Mouse (Mus musculus): ENCODE measurements around the gene Cd164l2.

- TF ChIP-seq POLR2A (IDR thresholded peaks at IDR 0.05; ENCODE audit: insufficient read depth, low read depth, low read length) (no peak), CTCF (IDR thresholded peaks at IDR 0.05; ENCODE audit: insufficient read depth, low read depth, low read length) (no peak)
Measured at GRCm38 (mm10) chr4:133186856-133187255, 25.1 kb upstream of the Cd164l2 start.
